Mouse (Mus musculus): ENCODE measurements around the gene H2-Aa.

- TF ChIP-seq CTCF (IDR thresholded peaks at IDR 0.05; ENCODE audit: extremely low read depth, insufficient read depth, insufficient read length, insufficient replicate concordance), result no peak
- no peak for TF ChIP-seq POLR2A (IDR thresholded peaks at IDR 0.05; ENCODE audit: low read depth, low read length)
Observed at GRCm38 (mm10) chr17:34317275-34317674, 29.7 kb upstream of the H2-Aa start.

Data from spleen, adult 2 months (tissue).